Mouse (Mus musculus) urinary bladder, adult 2 months (tissue): ENCODE results near the gene Ybx2. TPM values are rescaled to one million over a fixed set of nuclear protein-coding genes. Genes with fewer than 3 reads are reported as not detected.

Experiments
- polyA plus RNA-seq: library from polyadenylated mRNA; depleted of rRNA; stranded (reverse); fragments of >200 nt; gene quantifications from 2 replicates; pipeline ENCODE4 v1.2.3, GENCODE M21; 2012; rRNA removed

Gene Ybx2
- polyA plus RNA-seq, 1 experiment: 6.2 TPM

Other genes starting within 250 kb of the Ybx2 start
- 85.4 and 87.0 TPM in 2 replicates for gene Tnfsf12, start 239.9 kb upstream of the Ybx2 start, polyA plus RNA-seq
- gene Tnfsfm13, start 239.7 kb upstream of the Ybx2 start, polyA plus RNA-seq: 10.0 and 10.3 TPM in 2 replicates
- 9.4 and 24.4 TPM in 2 replicates for gene Polr2a, start 177.2 kb upstream of the Ybx2 start, polyA plus RNA-seq
- 0.07 TPM in 1 of 2 replicates, not detected in the other for gene Slc35g3, start 173.8 kb upstream of the Ybx2 start, polyA plus RNA-seq
- gene Zbtb4, start 169.9 kb upstream of the Ybx2 start, polyA plus RNA-seq: 35.6 and 46.1 TPM in 2 replicates
- gene Chrnb1, start 139.9 kb upstream of the Ybx2 start, polyA plus RNA-seq: 15.6 and 25.0 TPM in 2 replicates
- 6.3 and 7.2 TPM in 2 replicates for gene Fgf11, start 133.9 kb upstream of the Ybx2 start, polyA plus RNA-seq
- gene Tmem102, start 130.2 kb upstream of the Ybx2 start, polyA plus RNA-seq: 11.5 and 13.2 TPM in 2 replicates
- gene Gm39566, start 120.5 kb upstream of the Ybx2 start, polyA plus RNA-seq: not detected in 2 replicates
- not detected in 2 replicates for gene Spem2, start 117.3 kb upstream of the Ybx2 start, polyA plus RNA-seq
- gene Spem1, start 113.6 kb upstream of the Ybx2 start, polyA plus RNA-seq: 0.55 and 0.71 TPM in 2 replicates
- 18.3 and 27.7 TPM in 2 replicates for gene Nlgn2, start 98.0 kb upstream of the Ybx2 start, polyA plus RNA-seq
- gene Tmem256, start 97.3 kb upstream of the Ybx2 start, polyA plus RNA-seq: 202 and 261 TPM in 2 replicates
- 104 and 110 TPM in 2 replicates for gene Plscr3, start 89.4 kb upstream of the Ybx2 start, polyA plus RNA-seq
- gene Tnk1, start 77.1 kb upstream of the Ybx2 start, polyA plus RNA-seq: 15.2 and 15.4 TPM in 2 replicates
- gene Tmem95, start 57.8 kb upstream of the Ybx2 start, polyA plus RNA-seq: not detected in 2 replicates
- 11.8 and 13.8 TPM in 2 replicates for gene Kctd11, start 54.4 kb upstream of the Ybx2 start, polyA plus RNA-seq
- 2.0 and 2.5 TPM in 2 replicates for gene Acap1, start 40.3 kb upstream of the Ybx2 start, polyA plus RNA-seq
- gene 2810408A11Rik, start 34.8 kb upstream of the Ybx2 start, polyA plus RNA-seq: 1.1 and 1.3 TPM in 2 replicates
- 43.4 and 47.8 TPM in 2 replicates for gene Neurl4, start 34.7 kb upstream of the Ybx2 start, polyA plus RNA-seq
- 56.3 and 63.2 TPM in 2 replicates for gene Gps2, start 21.9 kb upstream of the Ybx2 start, polyA plus RNA-seq
- gene Eif5a, start 13.8 kb upstream of the Ybx2 start, polyA plus RNA-seq: 565 and 624 TPM in 2 replicates
- 146 and 167 TPM in 2 replicates for gene Slc2a4, start 12.4 kb downstream of the Ybx2 start, polyA plus RNA-seq
- 67.1 and 69.1 TPM in 2 replicates for gene Cldn7, start 29.0 kb downstream of the Ybx2 start, polyA plus RNA-seq
- 82.0 and 95.4 TPM in 2 replicates for gene Ctdnep1, start 45.4 kb downstream of the Ybx2 start, polyA plus RNA-seq
- gene Elp5, start 46.7 kb downstream of the Ybx2 start, polyA plus RNA-seq: 57.6 and 61.4 TPM in 2 replicates
- gene Gabarap, start 55.3 kb downstream of the Ybx2 start, polyA plus RNA-seq: 374 and 440 TPM in 2 replicates
- 35.8 and 36.4 TPM in 2 replicates for gene Phf23, start 60.0 kb downstream of the Ybx2 start, polyA plus RNA-seq
- 11.9 and 16.7 TPM in 2 replicates for gene Dvl2, start 64.8 kb downstream of the Ybx2 start, polyA plus RNA-seq
- 95.7 and 100 TPM in 2 replicates for gene Acadvl, start 79.6 kb downstream of the Ybx2 start, polyA plus RNA-seq
- gene Dlg4, start 81.1 kb downstream of the Ybx2 start, polyA plus RNA-seq: 28.0 and 31.9 TPM in 2 replicates
- gene Asgr1, start 118.3 kb downstream of the Ybx2 start, polyA plus RNA-seq: 0.07 TPM in 1 of 2 replicates, not detected in the other
- gene Asgr2, start 156.8 kb downstream of the Ybx2 start, polyA plus RNA-seq: 2.0 and 2.5 TPM in 2 replicates
- gene Mgl2, start 194.5 kb downstream of the Ybx2 start, polyA plus RNA-seq: 41.3 and 51.9 TPM in 2 replicates
- 39.6 and 49.2 TPM in 2 replicates for gene Clec10a, start 220.4 kb downstream of the Ybx2 start, polyA plus RNA-seq